Mouse (Mus musculus) T-cell, adult 2 months (primary cell): ENCODE results near the gene Nol3.
"Not testable (repeated sequence)": the region's sequence is repeated elsewhere in the genome, so short reads cannot be mapped to it uniquely, and the experiment has no call there.

Experiments
- DNase-seq: peaks from one replicate; pipeline ENCODE4 v3.0.0; 2022; ENCODE audit warnings: low spot score

Gene Nol3

DNA sequence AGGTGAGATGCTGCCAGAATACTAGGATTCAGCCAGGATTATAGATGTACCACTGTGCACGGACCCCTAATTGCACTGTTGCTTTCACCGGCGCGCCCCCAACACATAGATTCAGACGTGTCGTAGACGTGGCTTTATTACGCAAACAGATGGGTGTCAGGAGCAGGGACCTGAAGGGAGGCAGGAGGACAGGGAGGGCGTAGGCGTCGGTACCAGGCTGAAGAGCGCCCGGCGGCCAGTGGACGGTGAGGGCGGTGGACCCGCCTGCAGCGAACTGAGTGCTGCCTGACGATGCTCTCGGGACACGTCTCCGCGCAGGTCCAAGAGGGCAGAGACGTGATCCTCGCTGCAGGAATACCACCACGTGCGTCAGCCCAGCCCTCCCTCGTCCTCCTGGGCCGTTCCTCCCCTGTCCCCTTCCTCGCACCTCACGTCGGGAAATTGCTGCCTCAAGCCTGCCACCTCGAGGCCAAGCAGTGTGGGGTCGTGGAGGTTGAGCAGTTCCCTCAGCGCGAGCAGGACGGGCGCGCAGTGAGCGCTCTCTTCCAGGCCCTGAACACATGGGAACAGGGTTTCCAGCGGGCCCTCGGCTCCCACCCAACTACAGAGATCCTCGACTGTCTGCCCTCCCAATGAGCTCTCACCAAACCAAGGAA, 14.0 kb downstream of the Nol3 start, which contains the start of gene 4931428F04Rik:
TSS of gene 4931428F04Rik (minus strand) at position 60 of the 656 bp plus-strand sequence.
- peak; percentile 42 for DNase-seq

DNA sequence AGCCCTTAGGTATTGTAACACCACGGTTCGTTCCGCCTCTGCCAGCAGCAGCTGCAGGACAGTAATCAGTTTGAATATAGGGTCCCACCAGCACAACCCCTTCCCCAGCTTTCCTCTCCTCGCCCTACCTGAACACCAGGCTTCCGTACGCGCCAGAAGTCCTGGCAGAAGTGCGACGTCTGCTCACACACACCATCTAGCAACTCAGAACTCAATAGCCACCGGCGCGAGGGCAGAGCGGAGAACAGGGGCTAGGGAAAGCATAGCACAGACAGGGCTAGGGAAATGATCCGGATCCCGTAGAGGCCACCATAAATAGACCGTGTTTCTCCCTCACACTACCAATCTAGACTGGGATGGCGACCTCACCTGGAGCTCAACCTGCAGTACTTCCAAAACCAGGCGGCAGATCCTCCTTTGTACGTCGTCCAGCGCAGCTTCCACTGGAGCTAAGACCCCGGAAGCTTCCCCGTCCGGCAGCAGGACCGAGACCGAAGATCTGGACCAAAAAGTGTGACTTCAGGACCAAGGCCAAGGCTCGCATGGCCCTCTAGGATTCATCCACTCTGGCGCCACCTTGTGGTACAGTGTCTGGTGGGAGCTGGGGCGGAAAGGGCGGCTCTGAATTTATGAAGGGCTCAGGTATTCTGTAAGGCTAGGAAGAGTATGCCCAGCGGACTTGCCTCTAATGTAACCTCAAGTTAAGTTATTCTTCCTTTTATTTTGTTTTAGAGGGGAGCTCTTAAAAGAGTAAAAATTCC, 14.8 kb downstream of the Nol3 start:
- peak; percentile 80 for DNase-seq

DNA sequence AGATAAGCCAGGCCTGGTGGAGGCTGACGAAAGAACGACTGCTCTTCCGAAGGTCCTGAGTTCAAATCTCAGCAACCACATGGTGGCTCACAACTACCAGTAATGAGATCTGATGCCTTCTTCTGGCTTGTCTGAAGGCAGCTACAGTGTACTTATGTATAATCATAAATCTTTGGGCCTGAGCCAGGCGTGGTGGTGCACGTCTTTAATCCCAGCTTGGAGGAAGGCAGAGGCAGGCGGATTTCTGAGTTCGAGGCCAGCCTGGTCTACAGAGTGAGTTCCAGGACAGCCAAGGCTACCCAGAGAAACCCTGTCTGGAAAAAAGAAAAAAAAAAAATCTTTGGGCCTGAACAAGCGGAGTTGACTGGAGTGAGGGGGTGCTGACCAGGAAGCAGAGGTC, 15.4 kb downstream of the Nol3 start:
- not testable (repeated sequence) for DNase-seq

DNA sequence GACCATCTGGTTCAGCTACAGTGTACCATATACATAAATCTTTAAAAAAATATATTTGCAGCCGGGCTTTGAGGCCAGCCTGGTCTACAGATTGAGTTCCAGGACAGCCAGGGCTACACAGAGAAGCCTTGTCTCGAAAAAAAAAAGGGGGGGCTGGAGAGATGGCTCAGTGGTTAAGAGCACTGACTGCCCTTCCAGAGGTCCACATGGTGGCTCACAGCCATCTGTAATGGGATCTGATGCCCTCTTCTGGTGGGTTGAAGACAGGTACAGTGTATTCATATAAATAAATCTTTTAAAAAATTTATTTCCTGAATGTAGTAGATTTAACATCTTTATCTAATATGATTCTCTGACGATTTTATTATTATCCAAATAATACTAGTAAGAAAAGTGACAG, 15.9 kb downstream of the Nol3 start:
- not testable (repeated sequence) for DNase-seq

DNA sequence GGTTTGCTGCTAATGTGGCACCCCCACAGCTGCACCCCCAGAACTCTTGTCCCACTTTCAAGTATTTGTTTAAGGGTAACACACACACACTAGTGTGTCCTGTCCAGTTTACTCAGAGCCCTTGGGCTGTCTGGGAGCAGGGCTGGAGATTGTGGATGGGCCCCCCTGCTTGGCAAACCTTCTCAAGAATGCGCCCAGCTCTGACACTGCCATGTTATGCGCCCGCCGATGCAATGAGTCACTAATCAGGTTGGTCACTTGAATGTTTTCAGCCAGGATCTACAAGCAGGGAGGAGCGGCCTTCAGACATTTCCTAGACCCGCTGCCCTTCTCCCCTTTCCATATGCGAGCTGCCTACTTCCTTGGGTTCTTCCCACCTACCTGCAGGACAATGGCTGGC, 16.5 kb downstream of the Nol3 start:
- no peak for DNase-seq

DNA sequence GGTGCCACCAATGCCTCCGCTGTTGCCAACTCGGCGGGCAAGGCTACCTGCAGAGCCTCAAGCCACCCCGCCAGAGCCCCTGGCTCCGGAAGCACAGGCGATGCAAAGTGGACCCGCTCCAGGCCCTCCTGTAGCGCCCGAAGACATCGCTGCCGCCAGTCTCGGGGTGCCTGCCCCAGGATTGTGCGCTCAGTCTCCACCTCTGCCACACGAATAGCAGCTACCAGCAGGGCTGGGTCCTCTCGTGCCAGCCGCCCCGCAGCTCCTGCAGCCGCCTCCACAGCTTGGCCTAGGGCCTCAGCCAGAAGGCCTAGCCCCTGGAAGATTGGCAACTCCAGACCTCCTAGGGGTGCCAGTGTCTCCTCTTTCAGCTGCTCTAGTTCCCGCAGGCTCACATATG, 17.5 kb downstream of the Nol3 start:
- DNase-seq: no peak

DNA sequence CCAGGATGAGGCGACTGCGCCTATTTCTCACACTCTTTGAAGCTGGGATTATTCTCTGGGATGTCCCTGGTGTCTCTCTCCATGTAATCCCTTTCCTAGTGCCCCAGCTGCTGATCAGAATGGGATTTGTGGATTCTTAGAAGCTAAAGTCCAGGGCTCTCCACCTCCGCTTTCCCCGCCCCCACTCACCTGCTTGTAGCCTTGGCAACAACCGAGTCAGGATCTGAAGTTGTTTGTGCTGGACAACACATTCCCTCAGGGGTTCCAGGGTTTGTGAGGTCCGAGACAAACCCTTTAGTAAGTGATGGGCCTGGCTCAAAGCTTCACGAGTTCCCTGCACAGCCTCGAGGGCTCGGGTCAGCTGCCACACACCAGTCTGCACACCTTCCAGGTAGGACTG, 18.8 kb downstream of the Nol3 start:
- no peak for DNase-seq

DNA sequence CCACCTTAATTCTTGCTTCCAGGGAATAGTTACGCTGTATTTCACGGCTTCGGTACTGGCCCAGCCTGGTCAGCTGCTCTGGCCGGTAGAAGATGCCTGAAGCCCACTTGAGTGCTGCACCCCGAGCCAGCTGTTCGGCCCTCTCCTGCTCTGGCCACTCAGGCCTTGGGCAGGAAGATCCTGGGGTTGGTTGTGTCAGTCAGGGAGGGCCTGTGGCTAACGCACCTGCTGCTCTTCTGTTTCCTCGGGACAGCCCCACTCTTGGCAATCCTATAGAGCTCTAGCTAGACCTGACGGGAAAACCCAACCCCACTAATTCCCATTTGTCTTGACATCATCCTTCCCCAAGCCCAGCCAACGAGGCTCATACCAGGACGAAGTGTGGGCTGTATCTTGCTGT, 19.3 kb downstream of the Nol3 start:
- DNase-seq: no peak

DNA sequence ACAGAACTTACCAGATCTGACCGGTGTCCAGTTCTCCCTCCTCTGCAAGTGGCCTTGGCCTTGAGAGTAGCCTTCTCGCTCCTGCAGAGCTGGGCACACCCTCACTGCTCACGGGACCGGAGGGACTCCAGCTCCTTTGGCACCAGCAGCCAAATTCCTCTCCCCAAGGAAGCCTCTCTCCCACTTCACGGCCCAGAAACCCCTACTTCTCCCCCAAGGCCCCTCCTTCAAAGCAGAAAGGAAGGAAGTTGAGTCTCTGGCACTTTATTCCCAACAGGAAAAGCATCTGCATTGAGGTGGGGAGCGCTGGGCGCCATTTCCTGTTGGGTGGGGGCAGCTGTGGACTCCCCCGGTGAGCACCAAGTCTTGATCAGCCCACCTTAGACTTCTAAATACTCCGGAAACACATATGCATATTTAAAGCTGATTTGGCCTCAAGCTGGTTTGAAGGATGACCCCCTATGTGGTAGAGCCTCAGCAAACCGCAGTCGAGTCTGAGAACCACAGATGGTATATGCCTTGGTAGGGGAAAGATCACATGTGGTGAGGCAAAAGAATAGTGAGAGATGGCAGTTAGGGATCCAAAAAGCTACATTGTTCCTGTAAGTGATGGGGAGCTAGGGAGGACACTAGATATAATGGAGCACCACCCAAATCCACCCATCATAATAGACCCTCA, 20.1 kb downstream of the Nol3 start, which contains the start of gene Exoc3l:
TSS of gene Exoc3l (minus strand) at position 207 of the 679 bp plus-strand sequence.
- no peak for DNase-seq

DNA sequence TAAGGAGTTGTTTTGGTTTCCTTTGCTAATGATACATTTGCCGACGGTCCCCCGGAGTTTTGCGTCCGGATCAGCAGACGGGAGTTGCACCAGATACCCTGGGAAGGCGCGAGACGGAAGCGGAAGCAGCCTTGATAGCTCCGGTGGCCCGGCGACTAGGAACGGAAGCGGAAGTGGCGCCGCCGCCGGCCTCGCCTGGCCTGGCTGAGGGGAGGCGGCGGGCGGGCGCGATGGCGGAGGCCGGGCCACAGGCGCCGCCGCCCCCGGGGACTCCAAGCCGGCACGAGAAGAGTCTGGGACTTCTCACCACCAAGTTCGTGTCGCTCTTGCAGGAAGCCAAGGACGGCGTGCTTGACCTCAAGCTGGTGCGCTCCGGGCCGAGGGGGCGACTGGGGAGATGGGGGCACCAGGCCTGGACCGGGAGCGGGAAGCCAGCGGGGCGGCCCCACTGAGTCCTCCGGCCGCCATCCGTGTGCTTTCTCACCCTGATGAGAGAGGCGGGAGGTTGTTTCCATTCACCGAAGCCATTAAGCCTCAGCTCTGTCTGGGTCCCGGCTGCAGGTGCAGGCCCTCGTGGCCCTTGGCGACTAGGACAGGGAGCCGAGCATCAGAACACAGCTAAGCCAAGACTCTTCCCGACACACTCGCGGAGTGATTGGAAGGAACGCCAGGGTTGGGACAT, 21.7 kb downstream of the Nol3 start, which contains the start of gene E2f4:
TSS of gene E2f4 (plus strand) at position 153 of the 682 bp plus-strand sequence.
- DNase-seq: peak; percentile 88

DNA sequence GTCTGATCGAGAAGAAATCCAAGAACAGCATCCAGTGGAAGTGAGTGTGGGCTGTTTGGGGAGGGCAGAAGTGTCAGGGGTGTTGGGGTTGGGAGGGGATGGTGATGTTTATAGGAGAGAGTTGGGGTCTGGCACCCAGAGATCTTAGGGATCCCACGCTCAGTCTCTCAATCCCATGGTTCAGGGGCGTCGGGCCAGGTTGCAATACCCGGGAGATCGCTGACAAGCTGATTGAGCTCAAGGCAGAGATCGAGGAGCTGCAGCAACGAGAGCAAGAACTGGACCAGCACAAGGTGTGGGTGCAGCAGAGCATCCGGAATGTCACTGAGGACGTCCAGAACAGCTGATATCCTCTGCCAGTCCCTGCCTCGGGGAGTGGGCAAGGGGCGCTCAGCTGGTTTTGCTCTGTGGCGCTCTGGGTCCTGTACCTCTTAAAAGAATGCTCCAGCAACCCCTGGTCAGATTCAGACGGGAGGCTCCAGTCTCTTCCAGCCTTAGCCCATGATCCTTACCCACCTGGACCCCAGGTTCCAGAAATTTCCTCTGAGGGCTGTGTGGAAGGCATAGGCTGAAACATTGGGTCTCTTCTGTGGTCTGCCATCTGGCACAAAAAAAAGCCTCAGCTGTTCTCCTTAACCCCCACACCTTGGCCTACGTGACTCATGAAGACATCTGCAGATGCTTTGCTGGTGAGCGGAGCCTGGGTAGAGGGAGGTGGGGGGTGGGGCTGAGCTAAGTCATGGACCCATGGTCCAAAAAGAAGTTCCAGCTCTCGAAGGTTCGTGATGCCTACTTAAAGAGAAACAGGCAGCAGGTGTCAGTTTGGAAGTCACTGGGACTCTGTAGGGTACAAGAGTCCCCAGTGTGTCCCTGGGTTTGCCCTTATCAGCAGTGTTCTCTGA, 22.7 kb downstream of the Nol3 start:
- DNase-seq: no peak

DNA sequence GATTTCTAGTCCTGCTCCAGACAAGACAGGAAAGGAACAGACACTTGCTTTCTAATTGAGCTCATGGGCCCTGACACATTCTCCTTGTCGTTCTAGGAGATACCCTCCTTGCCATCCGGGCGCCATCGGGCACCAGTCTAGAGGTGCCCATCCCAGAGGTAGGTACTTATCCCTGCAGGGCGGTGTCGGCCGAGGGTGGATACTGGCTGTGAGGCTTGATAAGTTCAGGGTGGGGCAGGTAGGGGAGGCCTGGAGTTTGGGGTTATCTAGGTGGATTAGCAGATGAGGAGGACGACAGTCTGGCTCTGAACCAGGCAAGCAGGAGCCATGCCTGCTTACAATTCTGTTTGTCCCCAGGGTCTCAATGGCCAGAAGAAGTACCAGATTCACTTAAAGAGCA, 24.0 kb downstream of the Nol3 start:
- DNase-seq: no peak

DNA sequence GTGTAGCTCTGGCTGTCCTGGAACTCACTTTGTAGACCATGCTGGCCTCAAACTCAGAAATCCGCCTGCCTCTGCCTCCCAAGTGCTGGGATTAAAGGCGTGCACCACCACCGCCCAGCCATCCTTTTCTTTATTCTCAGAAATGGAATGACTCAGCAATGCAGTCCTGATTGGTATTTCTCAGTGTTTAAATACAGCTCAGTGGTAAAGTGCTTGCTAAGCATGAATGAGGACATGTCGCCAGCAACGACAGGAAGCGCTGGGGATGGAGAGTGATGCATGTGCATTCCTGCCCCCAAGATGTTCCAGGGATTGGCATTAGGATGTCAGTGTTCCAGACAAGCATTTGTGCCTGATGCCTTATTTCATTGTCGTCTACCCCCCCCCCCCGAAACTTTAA, 27.5 kb downstream of the Nol3 start:
- DNase-seq: no peak

DNA sequence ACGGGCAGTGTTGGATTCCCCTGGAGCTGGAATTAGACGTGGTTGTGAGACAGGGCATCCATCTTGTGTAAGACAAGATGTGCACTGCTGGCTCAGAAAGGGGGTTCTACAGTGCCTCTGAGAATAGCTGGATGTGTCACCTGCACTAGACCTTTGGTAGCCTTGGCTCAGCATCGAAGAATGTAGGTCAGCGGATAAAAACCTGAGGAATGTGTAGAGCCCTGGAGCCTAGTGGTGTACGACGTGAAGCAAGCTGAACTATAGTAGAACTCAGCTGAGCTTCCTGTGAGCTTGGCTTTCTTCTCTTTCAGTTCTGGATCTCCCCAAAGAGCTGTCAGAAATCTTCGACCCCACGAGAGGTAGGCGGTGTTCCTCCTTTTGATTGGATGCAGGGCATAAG, 27.9 kb downstream of the Nol3 start:
- DNase-seq: no peak

DNA sequence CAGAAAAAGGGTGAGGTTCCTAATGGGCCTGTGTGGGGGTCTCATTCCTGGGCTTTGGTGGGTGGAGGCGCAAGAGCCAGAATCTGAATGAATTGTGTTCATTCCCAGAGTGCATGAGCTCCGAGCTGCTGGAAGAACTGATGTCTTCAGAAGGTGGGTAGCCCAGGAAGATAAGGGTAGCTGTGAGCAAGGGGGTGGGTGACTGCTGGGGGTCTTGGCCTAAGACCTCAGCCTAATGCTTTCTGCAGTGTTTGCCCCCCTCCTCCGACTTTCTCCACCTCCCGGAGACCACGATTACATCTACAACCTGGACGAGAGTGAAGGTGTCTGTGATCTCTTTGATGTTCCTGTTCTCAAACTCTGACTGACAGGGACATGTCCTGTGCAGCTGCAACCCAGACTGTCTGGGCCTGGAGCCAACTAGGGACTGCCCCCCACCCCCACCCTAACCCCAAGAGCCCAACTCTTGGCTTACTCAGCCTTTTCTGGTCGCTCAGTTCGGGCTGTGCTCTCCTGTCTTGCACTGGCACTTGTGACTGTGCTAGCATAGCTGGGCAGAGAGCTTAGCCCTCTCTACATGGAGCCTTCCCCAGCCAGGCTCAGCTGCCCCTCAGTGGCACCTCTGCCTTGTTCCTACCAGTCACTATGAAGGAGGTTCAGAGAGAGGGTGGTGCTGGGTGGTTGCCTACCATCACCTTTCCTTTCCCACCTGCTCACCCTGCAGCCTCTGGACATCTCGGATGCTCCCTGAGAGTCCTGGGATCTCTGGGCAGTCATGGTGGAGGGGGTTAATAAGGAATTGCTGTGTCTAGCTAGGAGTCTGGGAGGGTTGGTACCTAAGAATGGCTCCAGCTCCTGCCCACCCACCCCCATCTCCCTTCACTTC, 28.6 kb downstream of the Nol3 start:
- no peak for DNase-seq

DNA sequence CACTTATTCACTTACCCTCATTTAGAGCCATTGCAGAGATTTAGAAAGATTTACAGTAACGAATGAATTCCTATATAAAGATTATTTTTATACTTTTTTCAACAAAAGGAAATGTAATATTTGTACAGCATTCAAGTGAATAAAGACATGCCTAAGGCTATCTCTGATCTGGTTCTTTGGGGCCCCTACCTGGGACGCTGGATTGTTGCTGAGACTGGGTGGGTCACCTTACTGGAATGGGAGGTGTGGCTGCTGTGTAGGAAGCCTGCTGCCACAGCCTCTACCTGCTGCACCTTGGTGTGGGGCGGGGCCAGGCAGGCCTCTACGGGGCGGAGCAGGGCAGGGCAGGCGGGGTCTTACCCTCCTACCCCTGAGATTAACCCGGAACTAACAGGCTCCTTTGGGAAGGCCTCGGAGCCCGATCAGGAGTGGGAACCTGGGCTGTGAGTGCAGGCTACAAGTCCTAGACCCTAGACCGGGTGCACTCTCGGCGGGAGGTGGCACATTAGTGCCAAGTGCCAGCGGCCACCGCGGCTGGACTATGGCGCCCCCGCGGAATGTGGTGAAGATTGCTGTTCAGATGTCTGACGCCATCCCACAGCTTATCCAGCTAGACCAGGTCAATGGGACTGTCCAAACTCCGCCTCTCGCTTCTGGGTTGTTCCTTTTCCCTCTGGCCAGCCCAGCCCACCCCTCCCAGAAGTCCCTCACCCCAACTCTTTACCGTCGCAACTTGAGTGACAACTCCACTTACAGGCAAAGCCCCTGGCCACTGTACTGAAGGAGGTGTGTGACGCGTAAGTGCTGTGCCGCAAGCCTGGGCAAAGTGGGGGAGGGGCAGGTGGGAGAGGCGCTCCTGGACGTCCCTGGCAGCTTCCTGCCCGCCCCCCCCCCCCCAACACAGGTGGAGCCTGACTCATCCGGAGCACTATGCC, 29.5 kb downstream of the Nol3 start, which contains the start of gene Elmo3:
TSS of gene Elmo3 (plus strand) at position 391 of the 935 bp plus-strand sequence.
- DNase-seq: peak; percentile 31

DNA sequence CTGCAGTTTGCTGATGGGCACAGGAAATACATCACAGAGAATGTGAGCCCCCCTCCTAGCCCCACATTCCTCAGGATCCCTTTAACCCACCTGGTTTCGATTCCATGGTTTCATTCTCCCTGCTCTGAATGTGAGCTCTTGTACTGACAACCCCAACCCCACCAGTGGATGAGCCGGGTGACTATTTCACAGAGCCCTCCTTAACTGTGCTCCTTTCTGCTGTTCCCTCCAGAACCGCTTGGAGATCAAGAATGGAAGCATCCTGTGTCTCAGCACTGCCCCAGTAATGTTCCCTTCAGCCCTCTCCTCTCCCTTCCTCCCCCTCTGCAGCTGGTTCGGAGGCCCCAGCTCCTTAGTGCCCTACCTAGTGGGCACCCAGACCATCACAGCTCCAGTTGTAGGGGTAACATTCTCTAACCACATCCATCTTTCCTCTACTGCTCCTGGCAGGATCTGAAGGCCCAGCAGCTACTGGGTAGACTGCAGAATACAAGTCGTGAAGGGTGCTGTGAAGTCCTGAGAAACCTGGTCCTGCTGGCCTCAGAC, 30.3 kb downstream of the Nol3 start:
- DNase-seq: no peak

DNA sequence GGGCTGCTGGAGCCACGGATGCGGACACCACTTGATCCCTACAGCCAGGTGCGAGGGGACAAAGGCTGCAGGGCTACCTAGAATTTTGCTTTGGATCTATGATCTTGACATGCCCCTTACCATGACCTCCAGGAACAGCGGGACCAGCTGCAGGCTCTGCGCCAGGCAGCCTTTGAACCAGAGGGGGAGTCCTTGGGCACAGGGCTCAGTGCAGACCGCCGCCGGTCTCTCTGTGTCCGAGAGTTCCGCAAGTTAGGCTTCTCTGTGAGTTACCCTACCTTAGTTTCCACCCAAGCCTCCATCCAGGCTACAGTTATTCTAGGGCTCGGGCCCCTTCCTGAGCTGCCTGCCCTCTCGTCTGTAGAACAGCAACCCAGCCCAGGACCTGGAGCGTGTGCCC, 31.7 kb downstream of the Nol3 start:
- no peak for DNase-seq

DNA sequence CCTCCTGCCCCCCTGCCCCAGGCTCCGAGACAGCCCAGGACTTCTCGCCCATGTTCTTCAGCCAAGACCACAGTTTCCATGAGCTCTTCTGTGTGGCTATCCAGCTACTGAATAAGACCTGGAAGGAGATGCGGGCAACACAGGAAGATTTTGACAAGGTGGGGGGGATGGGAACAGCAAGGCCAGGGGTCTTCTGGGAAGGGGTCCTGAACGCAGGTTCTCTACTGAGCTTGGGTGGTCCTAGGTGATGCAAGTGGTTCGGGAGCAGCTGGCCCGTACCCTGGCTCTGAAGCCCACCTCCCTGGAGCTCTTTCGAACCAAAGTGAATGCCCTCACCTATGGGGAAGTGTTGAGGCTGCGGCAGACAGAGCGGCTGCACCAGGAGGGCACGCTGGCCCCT, 32.5 kb downstream of the Nol3 start:
- DNase-seq: no peak
